Mouse (Mus musculus) liver, embryonic 14 days (tissue): ENCODE data around the gene Actr1a. TPM values are rescaled to one million over a fixed set of nuclear protein-coding genes. Genes with fewer than 3 reads are reported as not detected.

Source experiments
- polyA plus RNA-seq: library from polyadenylated mRNA; depleted of rRNA; stranded (reverse); fragments of >200 nt; gene quantifications from 2 replicates; pipeline ENCODE4 v1.2.3, GENCODE M21; 2012; rRNA removed

Actr1a gene
- 25.2 and 30.4 TPM in 2 replicates for polyA plus RNA-seq

DNA sequence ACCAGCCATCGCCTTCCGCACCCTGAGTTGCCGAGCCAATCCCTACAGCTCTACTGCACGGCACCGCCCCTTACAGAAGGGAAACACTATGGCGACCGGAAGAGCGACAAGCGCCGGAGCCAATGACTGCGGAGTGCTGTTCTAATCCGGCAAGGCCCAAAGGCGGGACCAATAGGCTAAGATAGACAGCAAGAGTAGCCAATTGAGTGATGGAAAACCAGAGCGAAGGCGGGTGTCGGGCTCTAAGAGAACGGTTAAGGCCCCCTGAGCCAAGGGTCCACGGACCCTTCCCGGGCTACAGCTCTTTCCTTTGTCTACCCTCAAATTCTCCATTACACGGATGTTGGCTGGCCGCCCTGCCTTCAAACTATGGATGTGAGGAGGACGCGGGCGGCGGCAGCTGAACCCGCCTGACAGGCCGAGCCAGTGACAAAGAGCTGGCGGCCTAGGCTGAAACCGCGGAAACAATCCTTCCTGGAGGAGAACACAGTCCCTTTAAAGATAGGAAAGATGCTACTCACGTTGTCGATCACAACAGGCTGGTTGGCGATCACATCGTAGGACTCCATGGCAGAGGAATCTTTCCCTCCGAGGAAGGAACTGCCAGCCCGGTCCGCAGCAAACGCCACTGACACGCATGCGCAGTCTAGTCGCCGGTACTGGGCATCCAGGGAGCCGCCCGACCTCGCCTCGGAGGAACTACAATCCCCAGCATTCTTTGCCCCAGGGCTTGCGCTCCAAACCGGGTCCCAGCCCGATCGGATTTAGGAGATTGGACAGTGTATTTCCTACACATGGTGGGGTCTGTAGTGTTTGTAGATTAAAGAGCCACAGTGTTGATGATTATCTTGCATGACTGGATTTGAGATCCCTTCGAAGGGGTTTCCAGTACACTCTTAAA lies at the start of gene Actr1a:
Gene Actr1a, minus strand, starts transcription at position 640 of the 901 bp plus-strand sequence.

DNA sequence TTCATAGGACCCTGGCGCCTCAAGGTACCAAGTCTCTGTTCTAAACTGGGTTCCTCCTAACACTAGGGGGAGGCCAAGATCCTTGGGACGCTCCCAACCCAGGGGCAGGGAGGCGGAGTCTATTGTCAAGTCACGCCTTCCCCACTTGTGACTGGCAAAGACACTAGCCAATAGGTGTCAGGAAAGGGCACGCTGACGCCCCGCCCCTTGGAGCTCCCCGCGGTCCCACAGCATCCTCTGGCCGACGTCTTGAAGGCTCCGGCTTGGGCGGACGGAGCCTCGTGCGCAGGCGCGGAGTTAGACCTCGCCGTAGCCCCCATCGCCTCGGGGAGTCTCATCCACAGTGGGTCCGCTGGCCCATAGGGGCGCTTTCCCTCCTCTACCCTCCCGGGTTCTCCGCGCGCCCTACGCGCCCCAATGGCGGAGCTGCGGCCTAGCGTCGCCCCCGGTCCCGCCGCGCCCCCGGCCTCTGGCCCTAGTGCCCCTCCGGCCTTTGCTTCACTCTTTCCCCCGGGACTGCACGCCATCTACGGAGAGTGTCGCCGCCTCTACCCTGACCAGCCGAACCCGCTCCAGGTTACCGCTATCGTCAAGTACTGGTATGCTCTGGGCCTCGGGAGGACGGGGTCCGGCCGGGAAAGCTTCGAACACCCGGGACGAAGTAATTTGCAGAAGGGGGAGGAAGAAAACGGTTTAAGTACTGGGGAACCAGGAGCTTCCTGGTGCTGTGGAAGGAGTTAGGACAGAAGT lies 1.3 kb upstream of the Actr1a start, which contains the start of gene Sufu:
Gene Sufu, plus strand, starts transcription at position 211 of the 750 bp plus-strand sequence.

GRCm38 (mm10) chr19:46350168-46350932 lies 45.2 kb downstream of the Actr1a start, which contains the start of gene 2310034G01Rik:
Gene 2310034G01Rik (minus strand): TSS chr19:46350302.

GRCm38 (mm10) chr19:46338331-46338936 lies 57.1 kb downstream of the Actr1a start, which contains the start of gene Cuedc2:
Gene Cuedc2 (minus strand): TSS chr19:46338702.

GRCm38 (mm10) chr19:46328081-46329030 lies 67.2 kb downstream of the Actr1a start, which contains the start of gene Fbxl15:
Gene Fbxl15 (plus strand): TSS chr19:46328184.

Other genes with a start within 250 kb of the Actr1a start
- 0.01 and 0.14 TPM in 2 replicates for gene Pitx3, start 247.4 kb downstream of the Actr1a start, polyA plus RNA-seq
- 13.8 and 15.3 TPM in 2 replicates for gene Gbf1, start 243.2 kb downstream of the Actr1a start, polyA plus RNA-seq
- gene Nfkb2, start 91.4 kb downstream of the Actr1a start, polyA plus RNA-seq: 4.4 TPM in 2 replicates
- 5.4 TPM in 2 replicates for gene Psd, start 68.6 kb downstream of the Actr1a start, polyA plus RNA-seq
- gene Fbxl15, start 67.6 kb downstream of the Actr1a start, polyA plus RNA-seq: 5.7 and 6.2 TPM in 2 replicates
- gene Cuedc2, start 57.0 kb downstream of the Actr1a start, polyA plus RNA-seq: 46.0 and 54.8 TPM in 2 replicates
- 7.3 and 10.8 TPM in 2 replicates for gene Mfsd13a, start 54.6 kb downstream of the Actr1a start, polyA plus RNA-seq
- 0.21 and 0.23 TPM in 2 replicates for gene 2310034G01Rik, start 45.4 kb downstream of the Actr1a start, polyA plus RNA-seq
- gene Sufu, start 1.1 kb upstream of the Actr1a start, polyA plus RNA-seq: 3.0 and 3.3 TPM in 2 replicates
- 6.4 and 7.7 TPM in 2 replicates for gene Trim8, start 106.0 kb upstream of the Actr1a start, polyA plus RNA-seq
- 28.6 and 30.0 TPM in 2 replicates for gene Arl3, start 177.4 kb upstream of the Actr1a start, polyA plus RNA-seq
- 5.9 and 8.3 TPM in 2 replicates for gene Sfxn2, start 177.6 kb upstream of the Actr1a start, polyA plus RNA-seq
- 10.1 and 10.7 TPM in 2 replicates for gene Wbp1l, start 203.3 kb upstream of the Actr1a start, polyA plus RNA-seq